Mouse (Mus musculus) embryonic facial prominence, embryonic 14.5 days (tissue): ENCODE measurements around the gene Prnd. TPM values are rescaled to one million over a fixed set of nuclear protein-coding genes. Genes with fewer than 3 reads are reported as not detected.
A peak's percentile ranks its signal among the peaks of the same experiment; 100 is the strongest.

Source experiments
- ATAC-seq: fragments of 200-750 bp; cut with Nextera tagmentation; 2 replicates; pipeline ENCODE4 v1.8.0; 2017; ENCODE audit warnings: low read depth, moderate number of reproducible peaks, moderate TSS enrichment
- DNase-seq: peaks from one replicate; pipeline ENCODE4 v3.0.0-alpha.2; 2015; ENCODE audit warnings: low spot score
- H3K27ac ChIP-seq: fragments of 300-500 bp; sonication (generic); replicated peaks from 2 replicates; pipeline ENCODE4 v1.5.1; 2014; ENCODE audit warnings: low read depth, mild to moderate bottlenecking, low read length, moderate library complexity
- H3K27me3 ChIP-seq: fragments of 300-500 bp; sonication (generic); replicated peaks from 2 replicates; pipeline ENCODE4 v1.6.1; 2014; ENCODE audit warnings: low read length; ENCODE audit not compliant: control insufficient read depth, insufficient read depth
- H3K36me3 ChIP-seq: fragments of 300-500 bp; sonication (generic); 2 replicates; pipeline ENCODE4 v1.6.1; 2014; ENCODE audit warnings: low read length, mixed read lengths; ENCODE audit not compliant: control insufficient read depth, insufficient read depth
- H3K4me1 ChIP-seq: fragments of 300-500 bp; sonication (generic); 2 replicates; pipeline ENCODE4 v1.6.1; 2014; ENCODE audit warnings: antibody characterized with exemption, low read length; ENCODE audit not compliant: control insufficient read depth, insufficient read depth
- H3K4me2 ChIP-seq: fragments of 300-500 bp; sonication (generic); 2 replicates; pipeline ENCODE4 v1.6.1; 2014; ENCODE audit warnings: low read depth, mild to moderate bottlenecking, low read length, moderate library complexity, mixed read lengths
- H3K4me3 ChIP-seq: fragments of 300-500 bp; sonication (generic); 2 replicates; pipeline ENCODE4 v1.5.1; 2014; ENCODE audit warnings: low read depth, mild to moderate bottlenecking, low read length
- H3K9ac ChIP-seq: fragments of 300-500 bp; sonication (generic); 2 replicates; pipeline ENCODE4 v1.6.1; 2014; ENCODE audit warnings: low read depth, mild to moderate bottlenecking, low read length, moderate library complexity, mixed read lengths
- H3K9me3 ChIP-seq: fragments of 300-500 bp; sonication (generic); 2 replicates; pipeline ENCODE4 v1.6.1; 2016; ENCODE audit warnings: low read length; ENCODE audit not compliant: control insufficient read depth
- WGBS: fragments of 180-500 bp; shearing (Covaris S2); extraction: QIAGEN DNeasy Blood & Tissue Kit; methylation state at CpG from one replicate; pipeline ENCODE4 v1.1.7; 2014; 5-methylcytosine and 5-hydroxymethylcytosine counted together
- polyA plus RNA-seq: library from polyadenylated mRNA; unstranded; fragments of >200 nt; fragmentation: Nextera tagmentation; extraction: Ambion mirVana; gene quantifications from 2 replicates; pipeline ENCODE4 v1.2.1, GENCODE M21; 2014

Prnd gene
- polyA plus RNA-seq, 1 experiment from 2014 or later: 47.6 TPM

- peak overlapping the region; percentile 30 for H3K4me3 ChIP-seq
- H3K9me3 ChIP-seq: no peaks in the 10 kb centered on the region
- H3K27ac ChIP-seq: no peak overlapping the region
- ATAC-seq (peak; percentile 17; the same call in 1 of the 2 replicates), DNase-seq (no peak)
- H3K4me2 ChIP-seq: peak overlapping the region; percentile 55
- no peak overlapping the region for H3K9ac ChIP-seq
- peaks cover 31% of the 10 kb centered on the region for H3K27me3 ChIP-seq
- WGBS: 58% methylated on average over 9 of the region's 9 CpGs
- no peaks in the 10 kb centered on the region for H3K36me3 ChIP-seq
- H3K4me1 ChIP-seq: no peaks in the 10 kb centered on the region
These were observed 4.2 kb downstream of the Prnd start for GRCm38 (mm10) chr2:131954835-131955234.

DNA sequence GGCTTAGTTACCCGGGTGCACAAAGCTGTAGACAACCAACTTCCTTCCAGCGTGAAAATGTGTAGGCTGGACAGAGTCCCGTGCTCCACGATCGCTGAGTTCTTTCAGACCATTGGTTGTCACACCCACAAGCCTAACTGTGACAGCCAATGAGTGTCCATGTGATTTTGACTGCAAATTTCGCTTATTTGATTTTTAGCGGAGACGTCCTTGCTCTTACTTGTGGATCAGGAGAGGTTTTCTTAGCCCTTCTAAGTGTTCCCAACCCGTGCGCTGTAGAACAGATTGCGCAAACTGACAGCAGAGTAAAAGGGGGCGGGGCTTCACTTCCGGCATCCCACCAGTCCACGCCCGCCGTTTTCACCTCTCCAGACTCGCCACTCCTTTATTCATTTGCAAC lies 4.6 kb downstream of the Prnd start:
- ATAC-seq (peak; percentile 67), DNase-seq (peak; percentile 70)
- Histone ChIP-seq H3K4me3 (peak overlapping the region; percentile 30), H3K4me1 (no peaks in the 10 kb centered on the region), H3K27me3 (peaks cover 31% of the 10 kb centered on the region), H3K4me2 (peak overlapping the region; percentile 55), H3K9me3 (no peaks in the 10 kb centered on the region), H3K36me3 (no peaks in the 10 kb centered on the region), H3K27ac (no peak overlapping the region), H3K9ac (no peak overlapping the region)
- WGBS: 5% methylated on average over 17 of the region's 17 CpGs

GRCm38 (mm10) chr2:131956336-131957256 lies 5.9 kb downstream of the Prnd start:
- ATAC-seq (no peak), DNase-seq (no peak)
- H3K27me3 ChIP-seq: peaks cover 22% of the 10 kb centered on the region
- no peaks in the 10 kb centered on the region for H3K9me3 ChIP-seq
- H3K4me3 ChIP-seq: no peak overlapping the region
- no peaks in the 10 kb centered on the region for H3K4me1 ChIP-seq
- no peak overlapping the region for H3K27ac ChIP-seq
- H3K9ac ChIP-seq: no peak overlapping the region
- 78% methylated on average over 7 of the region's 7 CpGs for WGBS
- H3K4me2 ChIP-seq: no peak overlapping the region
- H3K36me3 ChIP-seq: no peaks in the 10 kb centered on the region

DNA sequence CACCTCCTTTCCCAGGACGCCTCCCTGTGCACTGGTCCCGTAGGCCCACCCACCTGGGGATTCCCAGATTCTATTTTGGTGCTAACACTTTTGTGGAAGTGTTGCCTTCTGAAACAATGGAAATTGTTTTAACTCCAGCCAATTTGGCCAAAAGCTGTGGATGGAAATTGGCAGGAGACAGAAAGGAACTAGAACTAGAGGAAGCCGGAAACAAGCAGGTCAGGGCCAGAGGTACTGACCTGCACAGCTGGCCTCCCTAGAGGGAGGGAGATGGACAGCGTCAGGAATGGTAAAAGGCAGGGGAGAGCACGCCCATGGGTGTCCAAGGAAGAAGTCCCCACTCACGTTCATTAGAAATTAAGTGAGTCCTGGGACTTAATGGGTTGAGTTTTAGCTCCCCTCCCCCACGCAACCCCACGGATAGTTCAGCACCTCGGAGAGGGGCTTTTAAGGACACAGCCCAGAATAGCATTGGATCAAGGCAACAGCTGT lies 7.1 kb downstream of the Prnd start:
- Histone ChIP-seq H3K27me3 (peaks cover 16% of the 10 kb centered on the region), H3K27ac (no peak overlapping the region), H3K4me3 (no peak overlapping the region), H3K4me2 (no peak overlapping the region), H3K9me3 (no peaks in the 10 kb centered on the region), H3K36me3 (no peaks in the 10 kb centered on the region), H3K9ac (no peak overlapping the region), H3K4me1 (no peaks in the 10 kb centered on the region)
- 49% methylated on average over 9 of the region's 9 CpGs for WGBS
- peak; percentile 33 for DNase-seq
- no peak for ATAC-seq

GRCm38 (mm10) chr2:131961671-131962070 lies 11.0 kb downstream of the Prnd start:
- WGBS: 69% methylated on average over 2 of the region's 2 CpGs
- no peaks in the 10 kb centered on the region for H3K27me3 ChIP-seq
- no peaks in the 10 kb centered on the region for H3K9me3 ChIP-seq
- H3K4me3 ChIP-seq: no peak overlapping the region
- H3K4me2 ChIP-seq: no peak overlapping the region
- ATAC-seq (no peak), DNase-seq (no peak)
- no peaks in the 10 kb centered on the region for H3K4me1 ChIP-seq
- H3K27ac ChIP-seq: no peak overlapping the region
- no peaks in the 10 kb centered on the region for H3K36me3 ChIP-seq
- no peak overlapping the region for H3K9ac ChIP-seq

DNA sequence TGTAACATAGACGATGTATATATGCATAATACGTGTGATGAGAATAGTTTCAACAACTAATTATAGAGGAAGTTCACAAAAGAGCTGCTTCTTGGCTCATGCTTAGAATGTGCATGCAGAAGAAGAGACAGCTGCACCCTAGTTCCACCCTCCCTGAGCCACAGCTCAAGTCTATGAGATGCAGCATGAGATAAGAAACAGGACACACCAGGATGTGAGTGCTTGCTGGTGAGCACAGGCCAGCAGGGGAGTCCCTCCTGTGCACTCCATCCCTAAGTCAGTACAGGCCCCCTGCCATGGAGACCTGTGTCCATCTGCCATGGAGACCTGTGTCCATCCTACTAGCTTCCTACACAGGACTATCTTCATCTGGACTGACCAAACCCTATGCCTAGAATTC lies 19.9 kb downstream of the Prnd start:
- Histone ChIP-seq H3K9ac (no peak overlapping the region), H3K36me3 (no peaks in the 10 kb centered on the region), H3K27ac (no peak overlapping the region), H3K4me1 (no peaks in the 10 kb centered on the region), H3K27me3 (no peaks in the 10 kb centered on the region), H3K4me2 (no peak overlapping the region), H3K9me3 (no peaks in the 10 kb centered on the region), H3K4me3 (no peak overlapping the region)
- ATAC-seq: no peak
- 89% methylated on average over 2 of the region's 2 CpGs for WGBS
- DNase-seq: no peak

DNA sequence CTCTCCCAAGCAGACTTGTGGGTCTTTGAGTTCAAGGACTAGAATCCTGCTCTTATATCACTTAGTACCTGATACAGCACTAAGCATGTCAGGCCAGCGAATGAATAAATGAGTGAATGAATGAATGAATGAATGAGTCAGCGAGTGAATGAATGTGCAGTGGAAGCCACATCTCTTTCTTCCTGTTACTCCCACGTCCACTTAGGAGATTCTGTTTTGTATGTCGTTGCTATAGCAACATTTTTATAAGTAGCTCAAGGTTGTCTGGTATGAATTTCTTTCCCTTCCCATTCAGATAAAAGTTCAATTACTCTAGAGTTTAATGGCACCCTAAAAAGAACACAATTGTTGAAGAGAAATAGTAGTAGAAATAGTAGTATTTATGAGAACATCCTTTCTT lies 20.4 kb downstream of the Prnd start:
- Histone ChIP-seq H3K4me2 (no peak overlapping the region), H3K9ac (no peak overlapping the region)
- 79% methylated on average over 4 of the region's 4 CpGs for WGBS

GRCm38 (mm10) chr2:131976663-131977062 lies 26.0 kb downstream of the Prnd start:
- H3K4me2 ChIP-seq: no peak overlapping the region
- no peaks in the 10 kb centered on the region for H3K27me3 ChIP-seq
- 70% methylated on average over 3 of the region's 3 CpGs for WGBS
- H3K9me3 ChIP-seq: 0 out of 2 replicates have a peak, but pooled peaks cover 7% of the 10 kb centered on the region
- DNase-seq (no peak), ATAC-seq (no peak)
- H3K4me1 ChIP-seq: no peaks in the 10 kb centered on the region
- no peak overlapping the region for H3K27ac ChIP-seq
- no peak overlapping the region for H3K9ac ChIP-seq
- H3K4me3 ChIP-seq: no peak overlapping the region
- no peaks in the 10 kb centered on the region for H3K36me3 ChIP-seq

More for the DNA sequence above, 20.4 kb downstream of the Prnd start:
- DNase-seq: no peak
- H3K4me3 ChIP-seq: no peak overlapping the region
- H3K4me1 ChIP-seq: no peaks in the 10 kb centered on the region
- no peaks in the 10 kb centered on the region for H3K36me3 ChIP-seq
- no peaks in the 10 kb centered on the region for H3K9me3 ChIP-seq
- H3K27ac ChIP-seq: no peak overlapping the region
- no peak for ATAC-seq
- H3K27me3 ChIP-seq: no peaks in the 10 kb centered on the region
